22 mouse cellular contexts compared by ENCODE assay signal in the genomic region with DNA sequence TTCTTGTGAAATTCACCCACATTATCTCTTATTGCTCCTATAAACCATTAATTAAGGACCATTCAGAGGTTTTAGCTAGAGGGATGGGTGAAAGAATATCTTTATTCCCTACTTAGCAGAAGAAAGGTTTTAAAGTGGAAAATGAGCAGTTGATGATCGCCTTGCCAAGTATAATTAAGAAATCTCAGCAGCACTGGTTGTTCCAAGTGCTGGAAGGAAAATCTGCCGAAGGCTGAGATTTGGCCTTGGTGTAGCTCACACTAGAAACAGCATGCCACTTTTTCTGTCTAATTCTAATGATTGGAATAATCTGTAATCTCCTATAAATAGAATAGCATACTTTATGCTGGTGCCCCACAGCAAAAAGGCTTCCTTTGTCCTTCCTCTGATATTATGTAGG.
"Had no signal": no experiment of that assay in that cellular context is flagged by ENCODE, and none has a peak within 500 bp of the region (broad histone marks: within the 10 kb centered on the region; RNA-seq: fewer than 3 reads in every experiment).

No protein-coding gene starts in this region.

- H3K4me1 ChIP-seq: limb, embryonic 12.5 days; limb, embryonic 15.5 days; midbrain, embryonic 12.5 days; midbrain, embryonic 15.5 days; neural tube, embryonic 12.5 days; neural tube, embryonic 15.5 days had no signal

- H3K27ac ChIP-seq: limb, embryonic 12.5 days; limb, embryonic 15.5 days; liver, embryonic 14.5 days; macrophage; midbrain, embryonic 12.5 days; midbrain, embryonic 15.5 days; neural tube, embryonic 12.5 days; neural tube, embryonic 15.5 days; stomach, postnatal 0 days had no signal

- H3K4me3 ChIP-seq: limb, embryonic 12.5 days; limb, embryonic 15.5 days; midbrain, embryonic 12.5 days; midbrain, embryonic 15.5 days; neural tube, embryonic 12.5 days; neural tube, embryonic 15.5 days had no signal

- H3K27me3 ChIP-seq: limb, embryonic 12.5 days; limb, embryonic 15.5 days; midbrain, embryonic 12.5 days; midbrain, embryonic 15.5 days; neural tube, embryonic 12.5 days; neural tube, embryonic 15.5 days had no signal

- ATAC-seq: intestine, postnatal 0 days; liver, postnatal 0 days; lung, postnatal 0 days; midbrain, embryonic 15.5 days had no signal

- DNase-seq: kidney, adult 9 months; kidney, postnatal 14 days; kidney, postnatal 4 days; left cerebral cortex, postnatal 4 days; liver, postnatal 0 days; lung, embryonic 14.5 days; right cerebral cortex, adult 18-20 months; right cerebral cortex, postnatal 14 days; right cerebral cortex, postnatal 4 days; thymus, adult 2 months; thymus, postnatal 25 days had no signal

- H3K36me3 ChIP-seq: limb, embryonic 12.5 days; limb, embryonic 15.5 days; midbrain, embryonic 12.5 days; midbrain, embryonic 15.5 days; neural tube, embryonic 12.5 days; neural tube, embryonic 15.5 days had no signal
